Mouse (Mus musculus): ENCODE measurements around the gene Traf3ip2. TPM values are rescaled to one million over a fixed set of nuclear protein-coding genes. Genes with fewer than 3 reads are reported as not detected.
A peak's percentile ranks its signal among the peaks of the same experiment; 100 is the strongest.

Gene Traf3ip2
- polyA plus RNA-seq, 1 experiment = 2.8 TPM

GRCm38 (mm10) chr10:39666027-39666426 lies 53.3 kb downstream of the Traf3ip2 start:
- no peak for DNase-seq (ENCODE audit: extremely low spot score in 1 of 2, low spot score in 1 of 2)

- DNase-seq (ENCODE audit: extremely low spot score in 1 of 2, low spot score in 1 of 2) = no peak
Observed at GRCm38 (mm10) chr10:39671451-39671850, 58.7 kb downstream of the Traf3ip2 start.

GRCm38 (mm10) chr10:39672547-39673051 lies 59.9 kb downstream of the Traf3ip2 start:
- DNase-seq (ENCODE audit: extremely low spot score in 1 of 2, low spot score in 1 of 2) = peak; percentile 7 to 37

GRCm38 (mm10) chr10:39674106-39674505 lies 61.4 kb downstream of the Traf3ip2 start:
- DNase-seq (ENCODE audit: extremely low spot score in 1 of 2, low spot score in 1 of 2) = no peak

- DNase-seq (ENCODE audit: extremely low spot score in 1 of 2, low spot score in 1 of 2) = peak in 1 of 2 experiments; percentile 10
Observed at GRCm38 (mm10) chr10:39674766-39675165, 62.0 kb downstream of the Traf3ip2 start.

- no peak for DNase-seq (ENCODE audit: extremely low spot score in 1 of 2, low spot score in 1 of 2)
Observed at GRCm38 (mm10) chr10:39678199-39678791, 65.6 kb downstream of the Traf3ip2 start.

- DNase-seq (ENCODE audit: extremely low spot score in 1 of 2, low spot score in 1 of 2) = no peak
Observed at GRCm38 (mm10) chr10:39681014-39681413, 68.3 kb downstream of the Traf3ip2 start.

GRCm38 (mm10) chr10:39682556-39682955 lies 69.8 kb downstream of the Traf3ip2 start:
- DNase-seq (ENCODE audit: extremely low spot score in 1 of 2, low spot score in 1 of 2) = no peak

- DNase-seq (ENCODE audit: extremely low spot score in 1 of 2, low spot score in 1 of 2) = no peak
Observed at GRCm38 (mm10) chr10:39683481-39683880, 70.7 kb downstream of the Traf3ip2 start.

GRCm38 (mm10) chr10:39686811-39687210 lies 74.1 kb downstream of the Traf3ip2 start:
- DNase-seq (ENCODE audit: extremely low spot score in 1 of 2, low spot score in 1 of 2) = no peak

GRCm38 (mm10) chr10:39687851-39688250 lies 75.1 kb downstream of the Traf3ip2 start:
- DNase-seq (ENCODE audit: extremely low spot score in 1 of 2, low spot score in 1 of 2) = no peak

- DNase-seq (ENCODE audit: extremely low spot score in 1 of 2, low spot score in 1 of 2) = no peak
Observed at GRCm38 (mm10) chr10:39691351-39692064, 78.8 kb downstream of the Traf3ip2 start.

- DNase-seq (ENCODE audit: extremely low spot score in 1 of 2, low spot score in 1 of 2) = no peak
Observed at GRCm38 (mm10) chr10:39692152-39692551, 79.4 kb downstream of the Traf3ip2 start.

Other genes with a start within 250 kb of the Traf3ip2 start
- gene Fyn, start 244.1 kb upstream of the Traf3ip2 start, polyA plus RNA-seq (2012; rRNA removed) = 127 and 145 TPM in 2 replicates
- 50.0 and 50.1 TPM in 2 replicates for gene Rev3l, start 119.2 kb downstream of the Traf3ip2 start, polyA plus RNA-seq (2012; rRNA removed)

Data from frontal cortex, adult 2 months (tissue).